Mouse (Mus musculus) left cerebral cortex, postnatal 25 days (tissue): ENCODE results near the gene Tmem135. TPM values are rescaled to one million over a fixed set of nuclear protein-coding genes. Genes with fewer than 3 reads are reported as not detected.
A peak's percentile ranks its signal among the peaks of the same experiment; 100 is the strongest.

Experiments
- DNase-seq, 2 experiments: peaks; one replicate each; pipeline ENCODE4 v3.0.0; 2022; ENCODE audit warnings: low spot score in 2 of 2, mixed read lengths in 1 of 2
- intact Hi-C: fragments of 180-260 bp; cut with DNase I; formaldehyde crosslinking; loops from one replicate; pipeline ENCODE4 v1.15.1; 2025
- total RNA-seq, 2 experiments: library from RNA; stranded (reverse); gene quantifications; 2 replicates each; pipeline ENCODE4 v1.2.3; 2021

Tmem135 gene
- total RNA-seq, 2 experiments from 2014 or later, result 65.1 to 73.9 TPM

DNA sequence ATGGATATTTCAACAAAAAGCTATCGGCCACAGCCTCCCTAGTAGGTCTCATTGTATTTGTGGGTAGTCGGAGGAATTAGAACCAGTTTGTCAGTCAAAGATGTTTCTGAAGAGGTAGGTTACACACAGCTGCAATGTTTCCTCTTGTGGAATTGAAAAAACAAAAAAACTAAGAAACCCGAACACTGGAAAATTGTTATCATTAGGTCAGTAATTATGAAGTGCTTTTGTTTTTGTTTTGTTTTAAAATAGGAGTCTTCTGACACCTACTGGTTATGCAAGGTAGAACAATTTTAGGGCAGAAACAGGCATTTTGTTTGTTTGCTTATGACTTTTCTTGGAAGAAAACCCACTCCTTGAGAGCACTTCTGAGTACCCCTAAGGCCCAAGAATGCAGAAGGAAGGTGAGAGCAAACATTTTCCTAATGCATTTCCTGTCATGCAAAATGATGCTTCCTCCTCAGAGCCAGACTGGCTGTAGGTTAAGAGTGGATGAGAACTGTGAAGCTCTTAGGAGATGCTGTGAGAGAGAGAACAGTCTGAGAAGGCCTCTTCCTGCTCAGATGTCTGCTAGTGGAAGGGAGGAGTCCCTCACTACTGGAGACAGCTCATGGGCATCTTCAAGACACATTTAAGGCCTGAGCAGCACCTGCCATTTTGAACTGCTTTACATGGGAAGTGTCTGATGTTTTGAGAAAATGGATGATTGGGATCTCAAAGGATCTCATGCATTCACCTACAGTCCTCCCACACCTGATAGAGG is 15.1 kb upstream of the Tmem135 start:
- DNase-seq, result peak in 1 of 2 experiments; percentile 31
- intact Hi-C loops, result loop anchor here (2.0 kb wide), 2 partner anchors 250 to 332 kb away; no protein-coding TSS in a partner anchor

DNA sequence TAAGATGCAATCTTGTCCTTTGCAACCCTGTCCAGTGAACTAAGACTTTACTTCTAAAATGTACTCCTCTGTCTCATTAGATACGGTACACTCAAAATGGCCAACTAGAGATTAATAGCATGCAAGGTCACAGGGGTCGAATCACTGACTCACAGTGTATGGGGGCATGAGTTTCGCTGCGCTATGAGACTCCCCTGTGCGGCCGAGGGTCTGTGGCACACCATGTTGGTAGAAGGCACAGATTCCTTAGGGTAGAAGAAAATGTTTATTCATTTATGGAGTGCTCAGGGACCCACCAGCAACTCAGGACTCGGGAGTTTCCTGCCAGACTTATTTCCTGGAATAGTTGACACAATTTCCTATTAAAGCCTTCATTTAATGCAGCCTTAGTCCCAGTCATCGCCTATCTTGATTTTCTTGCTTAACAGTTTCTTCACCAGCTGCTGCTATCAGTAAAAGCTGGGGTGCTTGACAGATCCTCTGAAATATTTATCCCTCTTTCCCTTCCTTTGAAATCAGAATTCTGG is 14.2 kb upstream of the Tmem135 start:
- intact Hi-C loops, result loop anchor here (2.0 kb wide), 2 partner anchors 249 to 331 kb away; no protein-coding TSS in a partner anchor

DNA sequence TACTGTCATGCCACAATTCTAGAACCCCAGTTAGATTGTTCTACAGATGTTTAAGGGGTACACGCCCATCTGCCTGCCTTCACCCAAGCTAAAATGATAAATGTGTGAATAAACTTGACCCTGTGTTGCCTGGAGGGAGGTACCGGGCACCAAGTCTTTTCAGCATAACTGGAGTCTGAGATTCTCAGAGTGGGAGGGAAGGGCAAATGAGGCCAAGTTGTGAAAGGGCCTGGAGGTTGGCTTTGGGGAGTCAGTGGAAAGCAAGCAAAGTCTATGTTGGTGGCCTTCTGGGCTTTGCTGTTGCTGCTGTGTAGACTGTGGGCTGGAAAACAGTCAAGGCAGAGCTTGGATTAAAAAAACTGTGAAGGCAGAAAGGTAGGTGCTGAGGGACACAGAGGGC is 13.7 kb upstream of the Tmem135 start:
- intact Hi-C loops, result loop anchor here (2.0 kb wide), 2 partner anchors 249 to 331 kb away; no protein-coding TSS in a partner anchor
- DNase-seq, result no peak

More for the DNA sequence above, 14.2 kb upstream of the Tmem135 start:
- no peak for DNase-seq

DNA sequence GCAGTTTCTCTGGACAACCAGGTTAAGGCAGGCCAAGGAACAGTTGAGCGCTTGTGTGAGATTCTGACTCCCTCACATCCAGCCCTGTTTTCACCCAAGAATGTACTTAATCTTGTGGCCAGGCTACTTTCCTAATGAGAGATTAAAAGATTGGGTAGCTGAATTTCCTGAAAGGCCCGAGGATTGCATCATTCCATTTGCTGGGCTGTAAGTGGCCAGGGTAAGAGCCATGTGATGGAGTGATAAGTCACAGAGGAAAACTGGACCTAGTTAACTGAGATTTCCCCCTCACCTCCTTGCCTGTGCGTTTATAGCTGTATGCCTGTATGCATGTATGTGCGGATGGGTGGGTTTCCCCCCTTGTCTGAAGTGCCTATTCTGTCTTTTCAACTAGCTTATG is 12.0 kb upstream of the Tmem135 start:
- DNase-seq, result no peak
- intact Hi-C loops, result no loop called here

DNA sequence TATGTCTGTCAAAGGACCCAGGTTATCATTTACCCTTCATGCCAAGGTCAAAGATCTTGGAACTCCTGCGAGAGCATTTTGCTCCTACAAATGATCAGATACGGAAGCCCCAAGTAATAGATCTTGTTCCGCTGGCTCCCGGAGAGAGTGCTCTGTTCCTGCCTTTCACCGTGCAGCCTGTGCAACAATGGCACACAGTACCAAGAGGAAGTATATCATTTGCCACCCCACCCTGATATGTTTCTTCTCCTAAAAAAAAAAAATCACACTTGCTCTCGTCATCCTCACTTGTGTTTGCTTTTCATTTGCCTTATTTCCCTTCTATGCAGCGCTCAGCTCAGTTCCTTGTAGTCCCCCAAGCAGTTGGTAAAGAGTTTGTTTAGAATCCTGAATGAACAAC is 8.1 kb upstream of the Tmem135 start:
- intact Hi-C loops, result no loop called here
- no peak for DNase-seq

DNA sequence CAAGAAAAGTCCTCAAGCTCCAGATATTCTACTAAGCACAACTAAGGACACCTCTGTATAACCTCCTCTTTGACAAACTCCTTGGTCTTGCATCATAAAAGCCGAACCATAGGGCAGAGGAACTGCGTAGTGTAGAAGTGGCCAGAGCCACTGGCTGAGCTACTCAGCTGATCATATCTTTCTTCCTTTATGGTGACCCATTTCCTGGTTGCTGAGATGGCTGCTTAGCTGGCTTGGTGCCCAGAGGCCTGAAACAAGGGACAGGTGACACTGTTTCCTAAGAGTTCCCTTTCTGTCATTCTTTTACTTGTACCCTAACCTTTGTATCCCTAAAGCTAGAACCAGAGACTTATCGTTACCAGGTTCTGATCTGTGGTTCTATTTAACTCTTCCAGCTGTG is 7.3 kb upstream of the Tmem135 start:
- intact Hi-C loops, result no loop called here
- DNase-seq, result no peak

DNA sequence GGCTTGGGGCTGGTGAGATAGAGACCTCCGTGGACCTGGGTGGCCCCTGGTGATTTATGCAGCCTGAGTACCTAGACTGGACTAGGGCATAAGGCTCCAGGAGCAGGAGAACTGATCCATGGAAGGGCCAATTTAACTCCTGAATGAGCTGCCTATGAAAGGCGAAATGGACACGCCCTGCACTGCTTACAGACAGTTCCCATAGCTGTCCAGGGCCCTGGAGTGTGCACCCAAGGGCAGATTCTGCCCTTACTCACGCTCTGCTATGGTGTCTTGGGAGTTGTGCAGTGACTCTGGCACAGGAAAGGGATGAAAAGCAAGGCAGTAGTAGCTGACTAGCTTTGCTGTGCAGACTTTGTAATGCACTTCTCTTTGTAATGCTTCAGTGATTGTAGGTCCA is 6.3 kb upstream of the Tmem135 start:
- intact Hi-C loops, result no loop called here
- no peak for DNase-seq

DNA sequence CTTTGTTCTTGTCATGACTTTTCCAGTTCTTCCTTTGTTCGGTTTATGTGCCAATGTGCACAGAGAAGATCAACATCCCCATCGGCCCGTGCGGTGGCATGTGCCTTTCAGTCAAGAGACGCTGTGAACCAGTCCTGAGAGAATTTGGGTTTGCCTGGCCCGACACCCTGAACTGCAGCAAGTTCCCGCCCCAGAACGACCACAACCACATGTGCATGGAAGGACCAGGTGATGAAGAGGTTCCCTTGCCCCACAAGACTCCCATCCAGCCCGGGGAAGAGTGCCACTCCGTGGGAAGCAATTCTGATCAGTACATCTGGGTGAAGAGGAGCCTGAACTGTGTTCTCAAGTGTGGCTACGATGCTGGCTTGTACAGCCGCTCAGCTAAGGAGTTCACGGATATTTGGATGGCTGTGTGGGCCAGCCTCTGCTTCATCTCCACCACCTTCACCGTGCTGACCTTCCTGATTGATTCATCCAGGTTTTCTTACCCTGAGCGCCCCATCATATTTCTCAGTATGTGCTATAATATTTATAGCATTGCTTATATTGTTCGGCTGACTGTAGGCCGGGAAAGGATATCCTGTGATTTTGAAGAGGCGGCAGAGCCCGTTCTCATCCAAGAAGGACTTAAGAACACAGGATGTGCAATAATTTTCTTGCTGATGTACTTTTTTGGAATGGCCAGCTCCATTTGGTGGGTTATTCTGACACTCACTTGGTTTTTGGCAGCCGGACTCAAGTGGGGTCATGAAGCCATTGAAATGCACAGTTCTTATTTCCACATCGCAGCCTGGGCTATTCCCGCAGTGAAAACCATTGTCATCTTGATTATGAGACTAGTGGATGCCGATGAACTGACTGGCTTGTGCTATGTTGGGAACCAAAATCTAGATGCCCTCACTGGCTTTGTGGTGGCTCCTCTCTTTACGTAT is 3.3 kb upstream of the Tmem135 start:
- intact Hi-C loops, result no loop called here
- DNase-seq, result no peak

DNA sequence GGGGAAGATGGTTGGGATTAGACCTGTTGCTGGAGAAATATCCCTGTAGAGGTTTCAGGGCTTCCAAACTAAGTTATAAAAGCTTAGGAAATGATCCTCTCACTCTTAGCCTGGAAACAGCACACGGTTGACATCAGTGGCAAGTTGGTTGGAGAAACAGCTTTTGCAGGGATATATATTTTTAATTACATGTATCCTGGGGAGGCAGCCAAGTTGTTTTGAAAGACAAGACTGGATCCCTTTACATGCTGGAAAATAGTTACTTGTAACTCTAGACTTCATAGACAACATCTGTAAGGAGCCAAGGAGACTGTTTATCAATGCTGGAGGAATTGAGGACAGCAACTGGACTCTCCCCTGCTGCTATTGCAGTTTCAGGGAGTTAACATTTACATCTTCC is 2.0 kb upstream of the Tmem135 start:
- DNase-seq, result no peak
- intact Hi-C loops, result no loop called here

DNA sequence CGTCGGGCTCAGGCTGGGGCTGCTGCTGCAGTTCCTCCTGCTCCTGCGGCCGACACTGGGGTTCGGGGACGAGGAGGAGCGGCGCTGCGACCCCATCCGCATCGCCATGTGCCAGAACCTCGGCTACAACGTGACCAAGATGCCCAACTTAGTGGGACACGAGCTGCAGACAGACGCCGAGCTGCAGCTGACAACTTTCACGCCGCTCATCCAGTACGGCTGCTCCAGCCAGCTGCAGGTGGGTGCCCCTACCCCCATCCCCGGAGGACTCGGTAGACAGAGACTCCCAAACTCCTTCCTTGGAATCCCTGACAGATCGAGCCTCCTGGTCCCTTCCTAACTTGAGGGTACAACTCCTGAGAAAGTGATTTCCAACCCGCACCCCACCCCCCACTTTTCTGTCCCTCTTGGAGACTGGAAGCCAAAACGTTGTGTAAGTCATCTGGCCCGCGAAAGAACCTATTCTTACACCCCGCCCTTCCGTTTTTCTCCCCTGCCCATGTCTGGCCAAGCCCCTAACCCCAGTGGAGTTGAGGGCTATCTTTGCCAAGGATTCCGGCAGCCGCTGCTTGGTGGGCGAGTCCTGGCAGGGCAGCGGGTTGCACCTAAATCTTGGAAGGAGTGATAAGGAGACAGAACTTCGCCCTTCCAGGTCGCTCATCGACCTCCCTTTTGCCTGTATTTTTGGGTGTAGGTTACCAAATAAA is 865 bp upstream of the Tmem135 start:
- intact Hi-C loops, result loop anchor here (2.0 kb wide), 1 partner anchor 66 kb away; no protein-coding TSS in a partner anchor
- DNase-seq, result no peak

DNA sequence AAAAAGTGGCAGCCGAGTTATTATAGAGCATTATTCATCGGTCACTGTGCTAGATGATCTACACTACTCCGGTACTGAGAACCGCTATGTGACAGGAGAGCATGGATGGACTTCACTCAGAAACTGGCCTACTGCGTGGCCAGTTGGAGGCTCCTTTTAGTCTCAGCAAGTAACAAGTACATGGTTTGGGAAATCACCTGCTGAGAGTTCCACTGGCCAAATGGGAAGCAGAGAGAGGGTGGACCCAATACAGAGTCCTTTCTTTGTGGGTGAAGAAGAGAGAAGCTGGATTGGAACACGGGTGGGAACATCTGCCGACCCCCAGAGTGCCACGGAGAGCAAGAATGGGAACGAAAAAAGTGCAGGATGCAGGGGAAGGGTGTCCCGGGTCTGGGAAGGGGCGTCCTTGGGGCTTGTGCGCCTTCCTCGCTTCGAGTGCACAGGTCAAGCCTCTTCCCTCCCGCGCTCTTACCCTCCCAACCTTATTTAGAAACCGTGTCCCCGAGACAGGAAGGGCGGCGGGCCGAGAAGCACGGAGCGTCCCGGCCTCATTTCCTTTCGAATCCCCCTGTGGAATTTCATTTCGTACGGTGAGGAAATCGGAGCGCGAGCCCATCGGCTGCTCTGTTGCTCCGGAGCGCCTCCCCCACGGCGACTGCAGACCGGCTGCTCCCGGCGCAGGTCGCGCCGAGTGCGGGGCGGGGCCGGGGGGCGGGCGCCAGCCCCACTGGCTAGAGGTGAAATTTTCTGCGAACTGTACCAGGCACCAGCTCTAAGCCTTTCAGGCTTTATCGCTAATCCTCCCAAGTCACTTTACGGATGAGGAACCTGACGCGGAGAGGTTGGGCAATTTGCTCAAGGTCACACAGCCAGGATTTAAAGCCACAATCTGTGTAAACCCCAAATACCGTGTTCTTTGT is 709 bp downstream of the Tmem135 start:
- DNase-seq, result peak; percentile 51 to 56
- intact Hi-C loops, result no loop called here

DNA sequence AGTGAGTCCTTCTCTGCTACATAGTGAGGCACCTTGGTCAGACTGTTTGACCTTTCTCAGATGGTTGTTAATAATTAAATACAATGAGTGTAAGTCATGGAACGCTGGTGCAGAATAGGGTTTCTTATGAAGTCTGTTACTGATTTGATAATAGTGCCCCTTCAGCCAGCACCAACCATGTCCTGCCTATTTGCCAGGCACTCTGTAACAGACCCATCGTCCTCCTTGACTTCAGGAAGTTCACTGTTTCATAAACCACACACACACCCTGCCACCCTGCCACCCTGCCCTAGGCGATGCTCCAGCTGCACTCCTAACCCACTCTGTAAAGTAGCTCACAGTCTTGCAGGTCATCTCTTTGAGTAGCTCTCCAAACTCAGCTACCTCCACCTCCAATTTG is 2.1 kb downstream of the Tmem135 start:
- no peak for DNase-seq
- intact Hi-C loops, result no loop called here

DNA sequence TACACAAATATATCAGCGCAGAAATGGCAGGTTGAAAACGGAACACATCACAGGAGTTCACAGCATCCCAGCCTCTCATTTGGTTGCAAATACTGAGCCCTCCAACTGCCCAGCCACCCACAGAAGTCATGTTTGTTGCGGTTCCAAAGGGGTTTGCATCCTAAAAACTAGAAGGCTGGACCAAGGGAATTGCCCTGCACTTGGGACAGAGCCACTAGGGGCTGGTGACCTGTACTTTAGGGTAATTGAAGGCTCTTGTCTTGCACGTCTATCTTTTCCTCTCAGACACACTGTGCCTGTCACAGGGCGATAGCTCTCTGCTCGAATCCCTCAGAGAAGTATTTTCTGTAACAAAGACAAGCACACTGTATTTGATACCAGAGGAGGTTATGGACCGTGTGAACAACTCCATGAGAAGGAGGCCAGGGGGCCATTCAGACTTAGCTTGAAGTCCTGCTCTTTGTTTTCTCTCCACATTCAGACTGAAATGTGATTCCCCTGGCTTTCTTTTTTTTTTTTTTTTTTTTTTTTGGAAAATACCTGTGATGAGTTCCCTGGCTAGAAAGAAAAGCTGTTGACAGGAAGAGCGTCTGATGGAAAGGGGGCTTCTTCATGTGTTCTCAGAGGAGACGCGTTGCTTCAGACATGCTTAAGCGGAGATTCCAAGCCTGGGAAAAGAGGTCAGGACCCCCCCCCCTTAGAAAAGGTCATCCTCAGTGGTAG is 2.7 kb downstream of the Tmem135 start:
- intact Hi-C loops, result no loop called here

DNA sequence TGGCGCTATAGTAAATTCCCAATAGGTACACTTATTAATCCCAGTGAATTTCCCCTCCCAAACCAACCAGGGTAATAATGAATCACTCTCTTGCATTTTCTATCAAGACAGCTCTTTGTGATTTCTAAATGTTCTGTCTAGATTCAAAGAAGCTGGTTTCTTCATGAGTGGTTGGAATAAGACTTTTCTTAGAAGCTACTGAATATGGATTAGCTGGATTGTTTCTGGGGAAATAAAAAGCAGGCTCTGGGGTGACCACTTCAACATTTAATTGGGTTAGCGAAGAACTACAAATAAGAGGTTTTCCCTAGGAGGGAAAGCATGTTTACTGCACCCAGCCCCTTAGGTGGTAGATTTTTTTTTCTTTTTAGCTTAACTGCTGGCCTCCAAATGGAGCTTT is 3.3 kb downstream of the Tmem135 start:
- intact Hi-C loops, result no loop called here

More for the DNA sequence above, 2.7 kb downstream of the Tmem135 start:
- DNase-seq, result no peak

DNA sequence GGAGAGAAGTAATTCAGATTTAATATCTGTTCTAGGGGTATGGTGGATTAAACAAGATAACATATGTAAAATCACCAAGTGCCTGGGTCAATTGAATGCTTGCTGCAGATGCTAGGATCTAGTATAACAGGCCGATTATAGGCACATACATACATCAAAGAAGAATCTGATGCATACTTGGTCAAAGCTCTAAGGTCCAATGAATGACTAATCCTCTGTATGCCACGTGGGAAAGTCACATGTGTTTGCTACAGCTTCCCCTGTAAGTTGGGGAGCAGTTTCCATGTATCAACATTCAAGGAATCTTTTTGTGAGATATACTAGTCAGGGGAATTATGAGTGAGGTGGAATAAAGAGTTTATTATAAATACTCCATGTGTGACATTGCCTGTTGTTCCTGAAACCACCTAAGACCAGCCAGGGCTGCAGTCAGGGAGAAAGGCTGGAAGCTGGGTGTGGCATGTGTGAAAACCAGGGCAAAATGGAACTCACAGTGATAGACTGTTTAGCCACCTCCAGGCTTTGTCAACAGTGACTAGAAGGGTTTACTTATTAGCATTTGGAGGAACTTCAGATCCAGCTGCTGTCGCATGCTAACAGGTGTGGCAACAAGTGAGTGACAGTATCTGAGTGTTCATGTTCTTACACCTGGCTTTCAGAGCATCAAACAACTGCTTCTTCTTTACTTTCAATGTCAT is 6.0 kb downstream of the Tmem135 start:
- intact Hi-C loops, result no loop called here
- DNase-seq, result no peak

More for the DNA sequence above, 3.3 kb downstream of the Tmem135 start:
- DNase-seq, result no peak

DNA sequence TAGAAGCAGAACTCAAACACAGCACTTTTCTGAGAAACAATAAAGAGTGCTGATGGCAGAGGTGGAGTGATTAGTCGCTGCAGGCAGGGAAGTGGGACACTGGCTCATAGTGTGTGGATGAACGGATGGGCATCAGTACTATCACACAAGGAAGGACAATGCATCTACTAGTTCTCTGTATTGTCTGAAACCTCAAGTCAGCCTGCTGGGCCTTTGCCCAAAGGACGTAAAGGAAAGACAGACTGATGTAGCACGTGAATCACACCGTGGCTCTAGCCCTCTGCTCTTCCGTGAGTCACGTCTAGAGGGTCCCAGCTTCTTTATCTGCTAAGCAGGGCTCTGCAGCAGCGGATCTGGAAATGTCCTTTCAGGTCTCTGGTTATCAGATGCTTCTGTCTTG is 7.6 kb downstream of the Tmem135 start:
- no peak for DNase-seq
- intact Hi-C loops, result no loop called here

DNA sequence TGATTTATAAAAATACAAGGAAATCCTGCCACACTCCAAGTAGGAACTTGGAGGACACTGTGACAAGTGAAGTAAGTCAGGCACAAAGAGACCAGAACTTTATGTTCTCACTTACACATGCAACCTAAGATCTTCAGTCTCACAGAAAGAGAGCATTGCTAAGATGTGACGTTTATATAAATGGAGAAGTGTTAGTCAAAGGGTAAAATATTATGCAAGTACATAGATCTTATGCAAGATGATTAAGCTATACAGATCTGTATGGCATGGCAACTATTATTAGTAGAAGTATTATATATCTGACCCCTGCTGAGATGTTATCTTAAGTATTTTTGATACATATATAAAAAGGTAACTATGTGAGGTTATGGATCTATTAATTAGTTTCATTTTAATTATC is 8.6 kb downstream of the Tmem135 start:
- DNase-seq, result no peak
- intact Hi-C loops, result no loop called here
